Mouse (Mus musculus) embryonic facial prominence, embryonic 11.5 days (tissue): ENCODE measurements around the gene Galnt7. TPM values are rescaled to one million over a fixed set of nuclear protein-coding genes. Genes with fewer than 3 reads are reported as not detected.
"Not testable (repeated sequence)": the region's sequence is repeated elsewhere in the genome, so short reads cannot be mapped to it uniquely, and the experiment has no call there.

ENCODE experiments used
- ATAC-seq: fragments of 200-750 bp; cut with Nextera tagmentation; replicated peaks from 2 replicates; pipeline ENCODE4 v1.8.0; 2017; ENCODE audit warnings: low read depth; ENCODE audit not compliant: insufficient number of reproducible peaks, low FRiP score, low TSS enrichment
- DNase-seq: peaks from one replicate; pipeline ENCODE4 v3.0.0-alpha.2; 2015; ENCODE audit warnings: low spot score
- H3K27ac ChIP-seq: fragments of 300-500 bp; sonication (generic); replicated peaks from 2 replicates; pipeline ENCODE4 v1.5.1; 2014; ENCODE audit warnings: mild to moderate bottlenecking, low read depth, low read length, control low read depth
- H3K27me3 ChIP-seq: fragments of 300-500 bp; sonication (generic); 2 replicates; pipeline ENCODE4 v1.6.1; 2014; ENCODE audit warnings: mild to moderate bottlenecking, low read length, moderate library complexity, mixed read lengths; ENCODE audit not compliant: control insufficient read depth, insufficient read depth
- H3K36me3 ChIP-seq: fragments of 300-500 bp; sonication (generic); replicated peaks from 2 replicates; pipeline ENCODE4 v1.6.1; 2014; ENCODE audit warnings: low read depth, mild to moderate bottlenecking, low read length, moderate library complexity, mixed read lengths; ENCODE audit not compliant: control insufficient read depth, insufficient read depth
- H3K4me1 ChIP-seq: fragments of 300-500 bp; sonication (generic); 2 replicates; pipeline ENCODE4 v1.6.1; 2014; ENCODE audit warnings: low read length, mixed read lengths; ENCODE audit not compliant: control insufficient read depth, insufficient read depth
- H3K4me2 ChIP-seq: fragments of 300-500 bp; sonication (generic); 2 replicates; pipeline ENCODE4 v1.6.1; 2014; ENCODE audit warnings: low read depth, mild to moderate bottlenecking, control low read depth, low read length, moderate library complexity
- H3K4me3 ChIP-seq: fragments of 300-500 bp; sonication (generic); 2 replicates; pipeline ENCODE4 v1.5.1; 2014; ENCODE audit warnings: low read depth, low read length, control low read depth
- H3K9ac ChIP-seq: fragments of 300-500 bp; sonication (generic); replicated peaks from 2 replicates; pipeline ENCODE4 v1.6.1; 2014; ENCODE audit warnings: mild to moderate bottlenecking, control low read depth, low read length
- H3K9me3 ChIP-seq: fragments of 300-500 bp; sonication (generic); replicated peaks from 2 replicates; pipeline ENCODE4 v1.6.1; 2016; ENCODE audit warnings: mild to moderate bottlenecking, low read length, inconsistent platforms, mixed read lengths; ENCODE audit not compliant: control insufficient read depth
- WGBS: fragments of 180-500 bp; shearing (Covaris S2); extraction: QIAGEN DNeasy Blood & Tissue Kit; methylation state at CpG from one replicate; pipeline ENCODE4 v1.1.7; 2014; 5-methylcytosine and 5-hydroxymethylcytosine counted together
- polyA plus RNA-seq: library from polyadenylated mRNA; unstranded; fragments of >200 nt; fragmentation: Nextera tagmentation; extraction: Ambion mirVana; gene quantifications from 2 replicates; pipeline ENCODE4 v1.2.1, GENCODE M21; 2014

The Galnt7 gene
- polyA plus RNA-seq, 1 experiment from 2014 or later, result 18.2 TPM

- Histone ChIP-seq H3K4me1 (no peaks in the 10 kb centered on the region), H3K36me3 (no peaks in the 10 kb centered on the region), H3K9ac (no peak overlapping the region), H3K9me3 (no peaks in the 10 kb centered on the region), H3K4me2 (no peak overlapping the region), H3K4me3 (no peak overlapping the region), H3K27ac (no peak overlapping the region), H3K27me3 (no peaks in the 10 kb centered on the region)
- peak; percentile 83 for DNase-seq
- no peak for ATAC-seq
- 31% methylated on average over 15 of the region's 15 CpGs for WGBS
Observed at GRCm38 (mm10) chr8:57530666-57531349, 122.0 kb downstream of the Galnt7 start.

GRCm38 (mm10) chr8:57530238-57530637 lies 122.6 kb downstream of the Galnt7 start:
- Histone ChIP-seq H3K36me3 (no peaks in the 10 kb centered on the region), H3K4me2 (no peak overlapping the region), H3K27me3 (no peaks in the 10 kb centered on the region), H3K27ac (no peak overlapping the region), H3K9me3 (no peaks in the 10 kb centered on the region), H3K9ac (no peak overlapping the region), H3K4me3 (no peak overlapping the region), H3K4me1 (no peaks in the 10 kb centered on the region)
- ATAC-seq (no peak), DNase-seq (no peak)
- 93% methylated on average over 13 of the region's 13 CpGs for whole genome bisulfite sequencing

GRCm38 (mm10) chr8:57528036-57528435 lies 124.8 kb downstream of the Galnt7 start:
- WGBS, result 92% methylated on average over 1 of the region's 1 CpGs
- no peak overlapping the region for H3K4me2 ChIP-seq
- no peak for DNase-seq
- ATAC-seq, result no peak
- H3K27me3 ChIP-seq, result no peaks in the 10 kb centered on the region
- H3K4me1 ChIP-seq, result no peaks in the 10 kb centered on the region
- H3K36me3 ChIP-seq, result no peaks in the 10 kb centered on the region
- no peak overlapping the region for H3K4me3 ChIP-seq
- H3K27ac ChIP-seq, result no peak overlapping the region
- H3K9me3 ChIP-seq, result no peaks in the 10 kb centered on the region
- no peak overlapping the region for H3K9ac ChIP-seq

GRCm38 (mm10) chr8:57520186-57520786 lies 132.5 kb downstream of the Galnt7 start:
- Histone ChIP-seq H3K27ac (no peak overlapping the region), H3K4me2 (no peak overlapping the region), H3K9me3 (no peaks in the 10 kb centered on the region), H3K27me3 (no peaks in the 10 kb centered on the region), H3K36me3 (0 out of 2 replicates have a peak, but pooled peaks cover 2% of the 10 kb centered on the region), H3K4me1 (no peaks in the 10 kb centered on the region), H3K4me3 (no peak overlapping the region), H3K9ac (no peak overlapping the region)
- DNase-seq, result no peak
- 88% methylated on average over 12 of the region's 12 CpGs for WGBS
- no peak for ATAC-seq

- H3K27me3 ChIP-seq, result no peaks in the 10 kb centered on the region
- no peak overlapping the region for H3K4me3 ChIP-seq
- H3K9ac ChIP-seq, result no peak overlapping the region
- DNase-seq (peak; percentile 18), ATAC-seq (no peak)
- H3K4me2 ChIP-seq, result no peak overlapping the region
- 89% methylated on average over 3 of the region's 3 CpGs for WGBS
- no peaks in the 10 kb centered on the region for H3K4me1 ChIP-seq
- H3K36me3 ChIP-seq, result 0 out of 2 replicates have a peak, but pooled peaks cover 2% of the 10 kb centered on the region
- no peaks in the 10 kb centered on the region for H3K9me3 ChIP-seq
- H3K27ac ChIP-seq, result no peak overlapping the region
Observed at GRCm38 (mm10) chr8:57517723-57518122, 135.1 kb downstream of the Galnt7 start.

GRCm38 (mm10) chr8:57516685-57517084 lies 136.1 kb downstream of the Galnt7 start:
- H3K9me3 ChIP-seq, H3K36me3 ChIP-seq, H3K27me3 ChIP-seq, H3K9ac ChIP-seq, ATAC-seq, DNase-seq, H3K4me1 ChIP-seq, H3K4me2 ChIP-seq, H3K4me3 ChIP-seq, H3K27ac ChIP-seq: not testable (repeated sequence)
- WGBS, result 87% methylated on average over 5 of the region's 5 CpGs

GRCm38 (mm10) chr8:57513178-57513661 lies 139.6 kb downstream of the Galnt7 start:
- ATAC-seq, H3K27me3 ChIP-seq, H3K36me3 ChIP-seq, H3K4me1 ChIP-seq, DNase-seq, H3K27ac ChIP-seq, H3K9me3 ChIP-seq: not testable (repeated sequence)
- Histone ChIP-seq H3K4me3 (peak overlapping the region; percentile 95), H3K4me2 (peak overlapping the region; percentile 36), H3K9ac (peak overlapping the region; percentile 100)
- WGBS, result 24% methylated on average over 9 of the region's 10 CpGs
